Mouse (Mus musculus): Measurements from ENCODE around the gene Steap3.

Gene Steap3

GRCm38 (mm10) chr1:120251193-120251592 lies 21.3 kb downstream of the Steap3 start:
- no peak for DNase-seq (ENCODE audit: low spot score in 2 of 2)

GRCm38 (mm10) chr1:120250586-120250985 lies 21.9 kb downstream of the Steap3 start:
- no peak for DNase-seq (ENCODE audit: low spot score in 2 of 2)

- no peak for DNase-seq (ENCODE audit: low spot score in 2 of 2)
Observed at GRCm38 (mm10) chr1:120249842-120250241, 22.7 kb downstream of the Steap3 start.

GRCm38 (mm10) chr1:120248156-120248555 lies 24.3 kb downstream of the Steap3 start:
- DNase-seq (ENCODE audit: low spot score in 2 of 2): peak in 1 of 2 experiments; percentile 32

- no peak for DNase-seq (ENCODE audit: low spot score in 2 of 2)
Observed at GRCm38 (mm10) chr1:120247351-120247750, 25.2 kb downstream of the Steap3 start.

- no peak for DNase-seq (ENCODE audit: low spot score in 2 of 2)
Observed at GRCm38 (mm10) chr1:120246946-120247345, 25.6 kb downstream of the Steap3 start.

GRCm38 (mm10) chr1:120245661-120246131 lies 26.8 kb downstream of the Steap3 start:
- peak; percentile 14 to 50 for DNase-seq (ENCODE audit: low spot score in 2 of 2)

- DNase-seq (ENCODE audit: low spot score in 2 of 2): no peak
Observed at GRCm38 (mm10) chr1:120244646-120245045, 27.9 kb downstream of the Steap3 start.

GRCm38 (mm10) chr1:120243987-120244386 lies 28.5 kb downstream of the Steap3 start:
- DNase-seq (ENCODE audit: low spot score in 2 of 2): no peak

- no peak for DNase-seq (ENCODE audit: low spot score in 2 of 2)
Observed at GRCm38 (mm10) chr1:120237068-120237467, 35.4 kb downstream of the Steap3 start.

- peak in 1 of 2 experiments; percentile 7 for DNase-seq (ENCODE audit: low spot score in 2 of 2)
Observed at GRCm38 (mm10) chr1:120236424-120236823, 36.1 kb downstream of the Steap3 start.

- no peak for DNase-seq (ENCODE audit: low spot score in 2 of 2)
Observed at GRCm38 (mm10) chr1:120235631-120236215, 36.8 kb downstream of the Steap3 start.

GRCm38 (mm10) chr1:120232170-120232569 lies 40.3 kb downstream of the Steap3 start:
- no peak for DNase-seq (ENCODE audit: low spot score in 2 of 2)

- DNase-seq (ENCODE audit: low spot score in 2 of 2): peak in 1 of 2 experiments; percentile 44
Observed at GRCm38 (mm10) chr1:120231334-120231733, 41.2 kb downstream of the Steap3 start.

- DNase-seq (ENCODE audit: low spot score in 2 of 2): no peak
Observed at GRCm38 (mm10) chr1:120229723-120230471, 42.6 kb downstream of the Steap3 start.

- DNase-seq (ENCODE audit: low spot score in 2 of 2): no peak
Observed at GRCm38 (mm10) chr1:120223613-120224012, 48.9 kb downstream of the Steap3 start.

GRCm38 (mm10) chr1:120221285-120221684 lies 51.2 kb downstream of the Steap3 start:
- no peak for DNase-seq (ENCODE audit: low spot score in 2 of 2)

- DNase-seq (ENCODE audit: low spot score in 2 of 2): no peak
Observed at GRCm38 (mm10) chr1:120220841-120221240, 51.7 kb downstream of the Steap3 start.

- DNase-seq (ENCODE audit: low spot score in 2 of 2): no peak
Observed at GRCm38 (mm10) chr1:120208502-120209230, 63.8 kb downstream of the Steap3 start.

- peak in 1 of 2 experiments; percentile 49 for DNase-seq (ENCODE audit: low spot score in 2 of 2)
Observed at GRCm38 (mm10) chr1:120207568-120207967, 64.9 kb downstream of the Steap3 start.

GRCm38 (mm10) chr1:120204834-120205233 lies 67.7 kb downstream of the Steap3 start:
- DNase-seq (ENCODE audit: low spot score in 2 of 2): no peak

- no peak for DNase-seq (ENCODE audit: low spot score in 2 of 2)
Observed at GRCm38 (mm10) chr1:120203836-120204235, 68.7 kb downstream of the Steap3 start.

Measured in left cerebral cortex, adult 9 months (tissue).